Mouse (Mus musculus): ENCODE data around the gene Gm10974. TPM values are rescaled to one million over a fixed set of nuclear protein-coding genes. Genes with fewer than 3 reads are reported as not detected.

Gene Gm10974
- polyA plus RNA-seq, 1 experiment from 2014 or later = not detected

DNA sequence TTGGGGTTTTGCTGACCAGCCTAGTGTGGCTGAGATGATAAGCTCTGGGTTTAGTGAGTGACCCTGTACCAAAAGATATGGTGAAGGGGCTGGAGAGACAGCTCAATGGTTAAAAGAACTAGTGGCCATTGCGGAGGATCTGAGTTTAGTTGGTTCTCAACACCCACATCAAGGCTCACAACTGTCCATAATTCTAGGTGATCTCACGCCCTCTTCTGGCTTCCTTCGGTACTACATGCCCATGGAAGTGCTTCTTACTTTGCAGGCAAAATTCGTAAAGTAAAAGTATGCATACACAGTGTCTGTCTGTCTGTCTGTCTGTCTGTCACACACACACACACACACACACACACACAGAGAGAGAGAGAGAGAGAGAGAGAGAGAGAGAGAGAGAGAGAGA is 23.4 kb upstream of the Gm10974 start:
- no peak overlapping the region for H3K9ac ChIP-seq
- WGBS = 41% methylated on average over 4 of the region's 4 CpGs
- no peak overlapping the region for H3K27ac ChIP-seq
- no peak for ATAC-seq (ENCODE audit: insufficient read depth, low FRiP score, low read depth)
- no peak overlapping the region for H3K4me3 ChIP-seq (replicated peaks)
- no peaks in the 10 kb centered on the region for H3K27me3 ChIP-seq (replicated peaks)
- no peaks in the 10 kb centered on the region for H3K9me3 ChIP-seq
- H3K36me3 ChIP-seq = no peaks in the 10 kb centered on the region
- H3K4me1 ChIP-seq = peaks cover 9% of the 10 kb centered on the region
- H3K4me2 ChIP-seq = no peak overlapping the region

DNA sequence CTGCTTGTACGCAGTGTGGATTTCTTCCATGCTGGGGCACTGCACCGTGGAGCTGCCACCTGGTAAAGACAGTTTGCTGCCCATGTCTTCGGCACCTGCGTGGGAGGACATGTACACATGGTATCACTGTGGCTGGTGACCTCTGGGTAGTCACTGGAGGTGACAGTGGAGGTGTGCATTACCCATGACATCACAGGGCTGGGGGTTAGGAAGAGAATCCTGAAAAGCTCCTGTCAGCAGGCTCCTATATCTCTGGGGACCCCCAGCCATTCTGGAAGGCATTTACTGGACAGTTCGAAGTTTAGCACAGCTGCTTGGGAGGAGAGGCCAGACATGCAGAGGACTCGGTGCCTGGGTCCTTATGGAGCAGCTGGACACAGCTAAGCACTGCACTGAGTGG is 22.9 kb upstream of the Gm10974 start:
- no peaks in the 10 kb centered on the region for H3K27me3 ChIP-seq (replicated peaks)
- 77% methylated on average over 6 of the region's 6 CpGs for WGBS
- H3K27ac ChIP-seq = no peak overlapping the region
- H3K36me3 ChIP-seq = no peaks in the 10 kb centered on the region
- peaks cover 9% of the 10 kb centered on the region for H3K4me1 ChIP-seq
- no peaks in the 10 kb centered on the region for H3K9me3 ChIP-seq
- ATAC-seq (ENCODE audit: insufficient read depth, low FRiP score, low read depth) = no peak
- no peak overlapping the region for H3K4me3 ChIP-seq (replicated peaks)
- H3K4me2 ChIP-seq = no peak overlapping the region
- H3K9ac ChIP-seq = no peak overlapping the region

GRCm38 (mm10) chr7:66343307-66343706 is 22.4 kb upstream of the Gm10974 start:
- no peak for ATAC-seq (ENCODE audit: insufficient read depth, low FRiP score, low read depth)
- H3K9me3 ChIP-seq = no peaks in the 10 kb centered on the region
- no peak overlapping the region for H3K4me3 ChIP-seq (replicated peaks)
- H3K4me2 ChIP-seq = no peak overlapping the region
- no peaks in the 10 kb centered on the region for H3K27me3 ChIP-seq (replicated peaks)
- H3K27ac ChIP-seq = no peak overlapping the region
- 63% methylated on average over 5 of the region's 5 CpGs for WGBS
- H3K9ac ChIP-seq = no peak overlapping the region
- H3K4me1 ChIP-seq = peaks cover 9% of the 10 kb centered on the region
- no peaks in the 10 kb centered on the region for H3K36me3 ChIP-seq

DNA sequence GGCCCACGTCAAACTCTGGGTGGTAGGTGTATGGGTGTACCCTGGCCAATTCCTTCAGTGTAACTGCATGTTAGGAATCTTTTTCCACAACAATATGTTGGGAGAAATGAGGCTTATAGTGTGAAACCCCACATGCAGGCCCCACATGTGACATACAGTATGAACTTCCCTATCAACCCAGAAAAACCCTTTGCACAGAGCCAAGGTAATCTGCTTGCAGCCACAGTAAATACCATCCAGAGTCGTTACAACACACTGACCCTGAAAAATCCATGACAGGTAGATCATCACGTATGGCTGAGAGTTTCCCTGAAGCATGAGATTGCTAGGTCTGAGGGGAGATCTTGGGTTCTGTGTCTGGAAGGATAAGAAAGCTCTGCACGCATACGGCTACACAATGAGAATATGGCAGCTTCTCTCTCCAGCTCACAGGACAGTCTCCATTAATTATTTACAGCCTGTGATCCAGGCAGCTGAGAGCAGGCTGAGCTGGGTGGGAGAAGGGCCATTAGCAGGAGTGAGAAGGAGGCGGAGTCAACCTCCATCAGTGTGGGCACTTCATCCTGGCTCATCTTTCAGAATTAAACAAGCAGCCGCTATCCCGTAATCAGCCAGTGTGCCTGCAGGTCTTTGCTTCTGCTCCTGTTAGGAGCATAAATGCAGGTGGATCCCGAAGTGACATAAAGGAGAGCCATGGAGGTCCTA is 18.6 kb upstream of the Gm10974 start:
- no peak overlapping the region for H3K27ac ChIP-seq
- no peaks in the 10 kb centered on the region for H3K9me3 ChIP-seq
- 37% methylated on average over 9 of the region's 9 CpGs for WGBS
- peaks cover 4% of the 10 kb centered on the region; the same call in 1 of the 2 replicates for H3K4me1 ChIP-seq
- H3K27me3 ChIP-seq (replicated peaks) = no peaks in the 10 kb centered on the region
- no peak for ATAC-seq (ENCODE audit: insufficient read depth, low FRiP score, low read depth)
- no peak overlapping the region for H3K4me2 ChIP-seq
- H3K4me3 ChIP-seq (replicated peaks) = no peak overlapping the region
- H3K36me3 ChIP-seq = no peaks in the 10 kb centered on the region
- no peak overlapping the region for H3K9ac ChIP-seq

DNA sequence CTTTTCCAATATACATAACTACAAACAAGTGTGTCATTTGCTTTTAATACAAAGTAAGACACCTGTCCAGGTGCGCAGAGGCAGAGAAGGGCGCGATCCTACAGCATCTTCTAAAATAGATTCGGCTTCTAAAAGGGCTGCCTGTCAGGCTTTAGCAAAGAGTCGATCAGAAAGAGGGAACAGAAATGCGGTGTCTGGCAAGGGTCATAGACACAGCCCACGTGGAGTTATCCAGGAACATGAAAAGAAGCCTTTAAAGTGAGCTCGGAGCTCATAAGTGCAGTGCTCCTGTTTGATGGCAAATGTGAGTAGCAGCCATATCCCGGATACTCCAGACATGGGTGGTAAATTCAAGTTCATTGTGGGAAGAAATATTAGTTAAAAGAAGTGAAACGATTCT is 17.1 kb upstream of the Gm10974 start:
- Histone ChIP-seq H3K27me3 (replicated peaks) (no peaks in the 10 kb centered on the region), H3K4me1 (peaks cover 4% of the 10 kb centered on the region; the same call in 1 of the 2 replicates), H3K9ac (no peak overlapping the region), H3K4me2 (no peak overlapping the region), H3K9me3 (no peaks in the 10 kb centered on the region), H3K4me3 (replicated peaks) (no peak overlapping the region), H3K36me3 (no peaks in the 10 kb centered on the region), H3K27ac (no peak overlapping the region)
- no peak for ATAC-seq (ENCODE audit: insufficient read depth, low FRiP score, low read depth)
- WGBS = 83% methylated on average over 10 of the region's 10 CpGs

GRCm38 (mm10) chr7:66349670-66350069 is 16.0 kb upstream of the Gm10974 start:
- WGBS = 46% methylated on average over 11 of the region's 11 CpGs
- Histone ChIP-seq H3K27me3 (replicated peaks) (no peaks in the 10 kb centered on the region), H3K9me3 (no peaks in the 10 kb centered on the region), H3K27ac (no peak overlapping the region; the same call in 1 of the 2 replicates), H3K4me3 (replicated peaks) (no peak overlapping the region), H3K9ac (no peak overlapping the region), H3K4me1 (peaks cover 4% of the 10 kb centered on the region; the same call in 1 of the 2 replicates), H3K4me2 (no peak overlapping the region), H3K36me3 (no peaks in the 10 kb centered on the region)
- no peak for ATAC-seq (ENCODE audit: insufficient read depth, low FRiP score, low read depth)

- Histone ChIP-seq H3K27ac (no peak overlapping the region), H3K4me3 (replicated peaks) (no peak overlapping the region), H3K9ac (no peak overlapping the region), H3K4me1 (peaks cover 4% of the 10 kb centered on the region), H3K4me2 (no peak overlapping the region), H3K27me3 (replicated peaks) (no peaks in the 10 kb centered on the region), H3K9me3 (no peaks in the 10 kb centered on the region), H3K36me3 (no peaks in the 10 kb centered on the region)
- 80% methylated on average over 4 of the region's 4 CpGs for WGBS
- ATAC-seq (ENCODE audit: insufficient read depth, low FRiP score, low read depth) = no peak
Observed at GRCm38 (mm10) chr7:66351074-66351473, 14.6 kb upstream of the Gm10974 start.

GRCm38 (mm10) chr7:66354911-66355310 is 10.8 kb upstream of the Gm10974 start:
- no peak overlapping the region for H3K4me3 ChIP-seq (replicated peaks)
- no peak for ATAC-seq (ENCODE audit: insufficient read depth, low FRiP score, low read depth)
- no peak overlapping the region for H3K4me2 ChIP-seq
- H3K27ac ChIP-seq = no peak overlapping the region
- no peaks in the 10 kb centered on the region for H3K9me3 ChIP-seq
- H3K36me3 ChIP-seq = no peaks in the 10 kb centered on the region
- no peak overlapping the region for H3K9ac ChIP-seq
- H3K27me3 ChIP-seq (replicated peaks) = no peaks in the 10 kb centered on the region
- WGBS = 68% methylated on average over 3 of the region's 3 CpGs
- H3K4me1 ChIP-seq = peaks cover under 1% of the 10 kb centered on the region

DNA sequence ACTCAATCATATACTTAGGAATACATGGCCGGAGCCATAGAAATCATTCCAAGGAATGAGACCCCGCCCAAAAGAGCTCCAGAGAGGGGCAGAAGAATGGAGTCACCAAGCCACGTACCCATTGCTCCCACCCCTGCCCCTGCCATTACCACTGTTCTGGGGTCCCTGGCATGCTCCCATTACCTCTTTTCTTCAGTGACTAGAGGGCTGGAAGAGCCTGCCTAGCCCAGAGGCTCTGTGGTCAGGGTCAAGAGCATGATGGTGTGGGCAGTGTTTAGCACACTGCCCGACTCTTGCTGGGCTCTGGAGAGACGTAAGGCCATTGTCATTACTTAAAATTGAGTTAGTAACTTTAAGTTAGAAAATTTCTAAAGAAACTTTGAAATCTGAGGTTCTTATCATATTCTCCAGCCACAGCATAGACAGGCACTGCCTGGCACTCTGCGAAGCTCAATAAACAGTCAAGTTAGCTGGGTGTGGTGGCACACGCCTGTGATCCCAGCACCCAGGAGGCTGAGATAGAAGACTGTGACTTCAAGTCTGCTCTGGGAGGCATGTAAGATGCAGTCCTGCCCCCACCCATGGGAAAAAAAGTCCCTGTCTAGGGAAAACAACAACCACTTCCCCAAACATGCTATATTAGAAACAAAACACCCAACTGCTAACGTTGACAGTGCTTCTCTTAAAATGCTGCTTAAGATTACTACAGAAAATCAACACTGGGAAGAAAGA is 9.7 kb upstream of the Gm10974 start:
- Histone ChIP-seq H3K27me3 (replicated peaks) (no peaks in the 10 kb centered on the region), H3K27ac (no peak overlapping the region), H3K36me3 (no peaks in the 10 kb centered on the region), H3K9ac (no peak overlapping the region), H3K4me2 (no peak overlapping the region), H3K4me1 (no peaks in the 10 kb centered on the region; the same call in 1 of the 2 replicates), H3K9me3 (no peaks in the 10 kb centered on the region), H3K4me3 (replicated peaks) (no peak overlapping the region)
- ATAC-seq (ENCODE audit: insufficient read depth, low FRiP score, low read depth) = no peak
- 74% methylated on average over 8 of the region's 8 CpGs for WGBS

- whole genome bisulfite sequencing = 91% methylated on average over 3 of the region's 3 CpGs
- no peak for ATAC-seq (ENCODE audit: insufficient read depth, low FRiP score, low read depth)
- 0 out of 2 replicates have a peak, but pooled peaks cover 5% of the 10 kb centered on the region for H3K36me3 ChIP-seq
Observed at GRCm38 (mm10) chr7:66358461-66358860, 7.2 kb upstream of the Gm10974 start.

GRCm38 (mm10) chr7:66359044-66359443 is 6.7 kb upstream of the Gm10974 start:
- no peak overlapping the region for H3K4me3 ChIP-seq (replicated peaks)
- 0 out of 2 replicates have a peak, but pooled peaks cover 5% of the 10 kb centered on the region for H3K36me3 ChIP-seq
- H3K9ac ChIP-seq = no peak overlapping the region
- WGBS = 87% methylated on average over 4 of the region's 4 CpGs
- H3K9me3 ChIP-seq = 0 out of 2 replicates have a peak, but pooled peaks cover 5% of the 10 kb centered on the region
- H3K4me2 ChIP-seq = no peak overlapping the region
- no peak overlapping the region for H3K27ac ChIP-seq
- H3K4me1 ChIP-seq = no peaks in the 10 kb centered on the region; the same call in 1 of the 2 replicates
- no peak for ATAC-seq (ENCODE audit: insufficient read depth, low FRiP score, low read depth)
- H3K27me3 ChIP-seq (replicated peaks) = no peaks in the 10 kb centered on the region

More at GRCm38 (mm10) chr7:66358461-66358860, 7.2 kb upstream of the Gm10974 start:
- Histone ChIP-seq H3K4me3 (replicated peaks) (no peak overlapping the region), H3K4me2 (no peak overlapping the region), H3K4me1 (no peaks in the 10 kb centered on the region; the same call in 1 of the 2 replicates), H3K9ac (no peak overlapping the region), H3K27me3 (replicated peaks) (no peaks in the 10 kb centered on the region), H3K9me3 (0 out of 2 replicates have a peak, but pooled peaks cover 5% of the 10 kb centered on the region), H3K27ac (no peak overlapping the region)

- 0 out of 2 replicates have a peak, but pooled peaks cover 5% of the 10 kb centered on the region for H3K9me3 ChIP-seq
- no peak overlapping the region for H3K4me2 ChIP-seq
- H3K9ac ChIP-seq = no peak overlapping the region
- ATAC-seq (ENCODE audit: insufficient read depth, low FRiP score, low read depth) = no peak
- peaks cover 6% of the 10 kb centered on the region for H3K4me1 ChIP-seq
- no peaks in the 10 kb centered on the region for H3K27me3 ChIP-seq (replicated peaks)
- H3K27ac ChIP-seq = no peak overlapping the region
- H3K36me3 ChIP-seq = 0 out of 2 replicates have a peak, but pooled peaks cover 5% of the 10 kb centered on the region
- WGBS = 92% methylated on average over 11 of the region's 11 CpGs
- H3K4me3 ChIP-seq (replicated peaks) = no peak overlapping the region
Observed at GRCm38 (mm10) chr7:66364491-66364890, 1.2 kb upstream of the Gm10974 start.

Measured in stomach, embryonic 15.5 days (tissue).